Mouse (Mus musculus) ES-Bruce4 (cell line): ENCODE data around the gene U2af2. TPM values are rescaled to one million over a fixed set of nuclear protein-coding genes. Genes with fewer than 3 reads are reported as not detected.
A peak's percentile ranks its signal among the peaks of the same experiment; 100 is the strongest.

Experiments
- H3K27ac ChIP-seq: 2 replicates; pipeline ENCODE4 v1.5.1; 2012; ENCODE audit warnings: low read length, inconsistent platforms; ENCODE audit not compliant: insufficient read depth
- H3K27me3 ChIP-seq: 2 replicates; pipeline ENCODE4 v1.6.1; 2012; ENCODE audit warnings: mild to moderate bottlenecking, low read length, inconsistent platforms; ENCODE audit not compliant: control insufficient read depth, poor library complexity, insufficient read depth, severe bottlenecking
- H3K36me3 ChIP-seq: 2 replicates; pipeline ENCODE4 v1.6.1; 2012; ENCODE audit warnings: inconsistent platforms, mild to moderate bottlenecking, low read length, moderate library complexity; ENCODE audit not compliant: control insufficient read depth, poor library complexity, insufficient read depth, severe bottlenecking
- H3K4me1 ChIP-seq: one replicate; pipeline ENCODE4 v1.8.1; 2011; ENCODE audit warnings: low read length; ENCODE audit not compliant: control insufficient read depth, insufficient read depth
- H3K4me3 ChIP-seq: 2 replicates; pipeline ENCODE4 v1.5.1; 2011; ENCODE audit warnings: low read depth, mild to moderate bottlenecking, low read length
- H3K9ac ChIP-seq: 2 replicates; pipeline ENCODE4 v1.6.1; 2012; ENCODE audit warnings: low read depth, mild to moderate bottlenecking, inconsistent platforms; ENCODE audit not compliant: poor library complexity, severe bottlenecking
- H3K9me3 ChIP-seq: replicated peaks from 2 replicates; pipeline ENCODE4 v1.6.1; 2012; ENCODE audit warnings: mild to moderate bottlenecking, low read length, inconsistent platforms; ENCODE audit not compliant: control insufficient read depth, poor library complexity, insufficient read depth, severe bottlenecking
- CTCF ChIP-seq: IDR thresholded peaks from one replicate; pipeline ENCODE4 v1.8.1; 2011; ENCODE audit warnings: low read depth, low read length
- EP300 ChIP-seq: IDR thresholded peaks from 2 replicates; pipeline ENCODE4 v1.6.1; 2011; ENCODE audit warnings: low read depth, low read length; ENCODE audit not compliant: insufficient read depth
- POLR2A ChIP-seq: IDR thresholded peaks from one replicate; pipeline ENCODE4 v1.8.1; 2011; ENCODE audit warnings: low read length; ENCODE audit not compliant: insufficient read depth
- polyA plus RNA-seq: library from polyadenylated mRNA; stranded (reverse); fragments of >200 nt; gene quantifications from 2 replicates; pipeline ENCODE4 v1.2.4, GENCODE M21; 2011; ENCODE audit warnings: low read depth; ENCODE audit not compliant: missing spikeins, insufficient read depth, insufficient read length

Gene U2af2
- polyA plus RNA-seq, 1 experiment: 236 TPM

- Histone ChIP-seq H3K9me3 (no peaks in the 10 kb centered on the region), H3K9ac (peak overlapping the region; percentile 93), H3K27me3 (no peaks in the 10 kb centered on the region), H3K4me1 (peaks cover 6% of the 10 kb centered on the region), H3K4me3 (peak overlapping the region; percentile 87), H3K36me3 (no peaks in the 10 kb centered on the region), H3K27ac (peak overlapping the region; percentile 95)
- TF ChIP-seq EP300 (no peak), POLR2A (no peak), CTCF (peak; percentile 76)
Observed at GRCm38 (mm10) chr7:5060239-5060731, 1.7 kb upstream of the U2af2 start.

GRCm38 (mm10) chr7:5060944-5061773, 784 bp upstream of the U2af2 start:
- peak overlapping the region; percentile 93 for H3K9ac ChIP-seq
- peaks cover 9% of the 10 kb centered on the region for H3K4me1 ChIP-seq
- no peaks in the 10 kb centered on the region for H3K27me3 ChIP-seq
- peak; percentile 67 for TF ChIP-seq CTCF
- TF ChIP-seq EP300: peak; percentile 72; the same call in 1 of the 2 replicates
- TF ChIP-seq POLR2A: no peak
- H3K27ac ChIP-seq: peak overlapping the region; percentile 95
- no peaks in the 10 kb centered on the region for H3K36me3 ChIP-seq
- H3K4me3 ChIP-seq: peak overlapping the region; percentile 87
- no peaks in the 10 kb centered on the region for H3K9me3 ChIP-seq

- TF ChIP-seq EP300 (no peak), POLR2A (no peak), CTCF (no peak)
- Histone ChIP-seq H3K36me3 (peaks cover 6% of the 10 kb centered on the region), H3K9me3 (no peaks in the 10 kb centered on the region), H3K4me1 (peaks cover 8% of the 10 kb centered on the region), H3K9ac (peak overlapping the region; percentile 93), H3K4me3 (peak overlapping the region; percentile 81), H3K27me3 (no peaks in the 10 kb centered on the region), H3K27ac (peak overlapping the region; percentile 55)
Observed at GRCm38 (mm10) chr7:5062360-5063001, 538 bp downstream of the U2af2 start.

GRCm38 (mm10) chr7:5064886-5065285, 2.9 kb downstream of the U2af2 start:
- Histone ChIP-seq H3K4me3 (no peak overlapping the region), H3K36me3 (peaks cover 30% of the 10 kb centered on the region), H3K4me1 (peaks cover 4% of the 10 kb centered on the region), H3K9ac (peak overlapping the region; percentile 93), H3K27me3 (no peaks in the 10 kb centered on the region), H3K9me3 (no peaks in the 10 kb centered on the region), H3K27ac (no peak overlapping the region)
- TF ChIP-seq CTCF (no peak), EP300 (no peak)

- H3K9ac ChIP-seq: no peak overlapping the region
- peaks cover 96% of the 10 kb centered on the region for H3K36me3 ChIP-seq
- H3K4me3 ChIP-seq: no peak overlapping the region
- no peak for TF ChIP-seq EP300
- no peaks in the 10 kb centered on the region for H3K4me1 ChIP-seq
- no peaks in the 10 kb centered on the region for H3K9me3 ChIP-seq
- peak overlapping the region; percentile 38; the same call in 1 of the 2 replicates for H3K27ac ChIP-seq
- no peaks in the 10 kb centered on the region for H3K27me3 ChIP-seq
Observed at GRCm38 (mm10) chr7:5073586-5073985, 11.6 kb downstream of the U2af2 start.

GRCm38 (mm10) chr7:5074984-5075383, 13.0 kb downstream of the U2af2 start:
- Histone ChIP-seq H3K27ac (no peak overlapping the region), H3K36me3 (peaks cover 85% of the 10 kb centered on the region), H3K9ac (no peak overlapping the region), H3K4me3 (no peak overlapping the region), H3K27me3 (no peaks in the 10 kb centered on the region), H3K4me1 (no peaks in the 10 kb centered on the region), H3K9me3 (no peaks in the 10 kb centered on the region)
- TF ChIP-seq EP300 (no peak), CTCF (no peak)
